ENCODE assay signal across 15 mouse cellular contexts in genomic region chr7:115698105-115698504, GRCm38 (mm10).
DNase-seq lines count a peak whose midpoint lies in the region; ATAC-seq and TF ChIP-seq lines count a peak whose summit lies in the region.
"Had no signal": no experiment of that assay in that cellular context is flagged by ENCODE, and none has a peak within 500 bp of the region (broad histone marks: within the 10 kb centered on the region; RNA-seq: fewer than 3 reads in every experiment).

No protein-coding gene starts in this region.

- DNase-seq in left cerebral cortex, adult 2 months (ENCODE audit: extremely low spot score in 1 of 2, low spot score in 2 of 2): no peak
- no peak for DNase-seq in left cerebral cortex, adult 11 months (ENCODE audit: low spot score)
- peak; percentile 10 to 13 for DNase-seq in B cell, adult 2 months
- DNase-seq in ES-CJ7 (ENCODE audit: low read depth, low spot score): peak; percentile 42
- no peak for DNase-seq in frontal cortex, postnatal 25 days (ENCODE audit: low spot score in 2 of 2)
- DNase-seq: adrenal gland, postnatal 36 days; cerebellum, adult 18-20 months; gastrocnemius, postnatal 36 days; left cerebral cortex, postnatal 4 days; lung, adult 2 months; right cerebral cortex, adult 18-20 months had no signal

- intact Hi-C loops in left cerebral cortex, adult 2 months (cut with DNase I): no loop called here

- no peak overlapping the region for H3K27ac ChIP-seq in left cerebral cortex, adult 2 months
- H3K27ac ChIP-seq: midbrain, embryonic 12.5 days; neural tube, embryonic 13.5 days had no signal

- peak; percentile 4 for TF ChIP-seq CTCF in left cerebral cortex, adult 2 months (IDR thresholded peaks at IDR 0.05)

- no peak overlapping the region for H3K4me3 ChIP-seq in left cerebral cortex, adult 2 months
- H3K4me3 ChIP-seq: midbrain, embryonic 12.5 days; neural tube, embryonic 13.5 days had no signal

- ATAC-seq in megakaryocyte, adult 5-6 weeks (ENCODE audit: poor library complexity, severe bottlenecking): peak; percentile 35; the same call in 1 of the 2 replicates
- no peak for ATAC-seq in frontal cortex, adult (ENCODE audit: low TSS enrichment)

Comparison
In these comparisons a context has a peak if more than half of its experiments do, and no peak if none do; other contexts are left out.
1. DNase-seq: peak in B cell, adult 2 months (2 of 2) and ES-CJ7 (single experiment); none in left cerebral cortex, adult 2 months (0 of 2), left cerebral cortex, adult 11 months (single experiment) and frontal cortex, postnatal 25 days (0 of 2).